Mouse (Mus musculus) heart, postnatal 0 days (tissue): ENCODE data around the gene Ece1. TPM values are rescaled to one million over a fixed set of nuclear protein-coding genes. Genes with fewer than 3 reads are reported as not detected.
"Not testable (repeated sequence)": the region's sequence is repeated elsewhere in the genome, so short reads cannot be mapped to it uniquely, and the experiment has no call there.

Experiments used
- ATAC-seq: fragments of 200-750 bp; cut with Nextera tagmentation; 2 replicates; pipeline ENCODE4 v1.8.0; 2017; ENCODE audit warnings: low read depth, moderate number of reproducible peaks, moderate library complexity; ENCODE audit not compliant: insufficient read depth
- DNase-seq: peaks from one replicate; pipeline ENCODE4 v3.0.0-alpha.2; 2016; ENCODE audit warnings: low spot score
- H3K27ac ChIP-seq: fragments of 300-500 bp; sonication (generic); 2 replicates; pipeline ENCODE4 v1.5.1; 2014; ENCODE audit warnings: low read depth, mild to moderate bottlenecking
- H3K27me3 ChIP-seq: fragments of 300-500 bp; sonication (generic); 2 replicates; pipeline ENCODE4 v1.6.1; 2014; ENCODE audit warnings: low read length, mixed read lengths; ENCODE audit not compliant: control insufficient read depth, insufficient read depth
- H3K36me3 ChIP-seq: fragments of 300-500 bp; sonication (generic); replicated peaks from 2 replicates; pipeline ENCODE4 v1.6.1; 2014; ENCODE audit warnings: low read length, mixed read lengths; ENCODE audit not compliant: control insufficient read depth, insufficient read depth
- H3K4me1 ChIP-seq: fragments of 300-500 bp; sonication (generic); 2 replicates; pipeline ENCODE4 v1.6.1; 2014; ENCODE audit warnings: antibody characterized with exemption; ENCODE audit not compliant: control insufficient read depth, insufficient read depth
- H3K4me2 ChIP-seq: fragments of 300-500 bp; sonication (generic); 2 replicates; pipeline ENCODE4 v1.6.1; 2014; ENCODE audit warnings: low read depth, mild to moderate bottlenecking, low read length, moderate library complexity
- H3K4me3 ChIP-seq: fragments of 300-500 bp; sonication (generic); 2 replicates; pipeline ENCODE4 v1.5.1; 2014; ENCODE audit warnings: low read depth, low read length
- H3K9ac ChIP-seq: fragments of 300-500 bp; sonication (generic); replicated peaks from 2 replicates; pipeline ENCODE4 v1.6.1; 2014; ENCODE audit warnings: low read depth, low read length, mixed read lengths
- H3K9me3 ChIP-seq: fragments of 300-500 bp; sonication (generic); replicated peaks from 2 replicates; pipeline ENCODE4 v1.6.1; 2016; ENCODE audit warnings: low read length; ENCODE audit not compliant: control insufficient read depth
- CTCF ChIP-seq: IDR thresholded peaks from 2 replicates; pipeline ENCODE4 v1.5.1; 2016; ENCODE audit warnings: antibody characterized with exemption, control low read depth, low read depth
- EP300 ChIP-seq: IDR thresholded peaks from 2 replicates; pipeline ENCODE4 v1.6.1; 2016; ENCODE audit warnings: antibody characterized with exemption, low read depth
- WGBS: fragments of 180-500 bp; shearing (Covaris S2); extraction: QIAGEN DNeasy Blood & Tissue Kit; methylation state at CpG from one replicate; pipeline ENCODE4 v1.1.7; 2014; 5-methylcytosine and 5-hydroxymethylcytosine counted together
- polyA plus RNA-seq: library from polyadenylated mRNA; unstranded; fragments of >200 nt; fragmentation: Nextera tagmentation; extraction: Ambion mirVana; gene quantifications from 2 replicates; pipeline ENCODE4 v1.2.1, GENCODE M21; 2015
- total RNA-seq: library from RNA; depleted of rRNA; stranded (reverse); fragments of >200 nt; gene quantifications from 2 replicates; pipeline ENCODE4 v1.2.3, GENCODE M21; 2014; ENCODE audit warnings: low replicate concordance

Gene Ece1
- total and polyA plus RNA-seq, 2 experiments from 2014 or later = 35.4 to 140 TPM

DNA sequence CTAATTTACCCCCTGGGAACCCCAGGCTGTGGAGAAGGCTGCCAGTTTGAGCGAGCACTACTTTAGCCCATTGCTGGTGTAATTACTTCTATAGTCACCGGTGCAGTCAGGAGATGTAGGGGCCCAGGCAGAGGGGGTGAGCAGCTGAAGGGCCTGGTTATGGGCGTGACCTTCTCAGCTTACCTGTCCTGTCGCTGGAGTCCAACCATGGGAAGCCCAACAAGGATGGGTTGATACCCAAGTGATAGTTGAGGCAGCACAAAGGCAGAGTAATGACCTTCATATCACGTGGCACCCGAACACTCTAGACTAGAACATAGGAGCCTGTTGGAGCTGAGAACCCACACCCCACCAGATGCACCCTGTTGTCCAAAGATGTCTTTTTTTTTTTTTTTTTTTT, 101.4 kb downstream of the Ece1 start:
- 86% methylated on average over 6 of the region's 6 CpGs for WGBS
- H3K36me3 ChIP-seq = peaks cover 51% of the 10 kb centered on the region
- no peak for DNase-seq

DNA sequence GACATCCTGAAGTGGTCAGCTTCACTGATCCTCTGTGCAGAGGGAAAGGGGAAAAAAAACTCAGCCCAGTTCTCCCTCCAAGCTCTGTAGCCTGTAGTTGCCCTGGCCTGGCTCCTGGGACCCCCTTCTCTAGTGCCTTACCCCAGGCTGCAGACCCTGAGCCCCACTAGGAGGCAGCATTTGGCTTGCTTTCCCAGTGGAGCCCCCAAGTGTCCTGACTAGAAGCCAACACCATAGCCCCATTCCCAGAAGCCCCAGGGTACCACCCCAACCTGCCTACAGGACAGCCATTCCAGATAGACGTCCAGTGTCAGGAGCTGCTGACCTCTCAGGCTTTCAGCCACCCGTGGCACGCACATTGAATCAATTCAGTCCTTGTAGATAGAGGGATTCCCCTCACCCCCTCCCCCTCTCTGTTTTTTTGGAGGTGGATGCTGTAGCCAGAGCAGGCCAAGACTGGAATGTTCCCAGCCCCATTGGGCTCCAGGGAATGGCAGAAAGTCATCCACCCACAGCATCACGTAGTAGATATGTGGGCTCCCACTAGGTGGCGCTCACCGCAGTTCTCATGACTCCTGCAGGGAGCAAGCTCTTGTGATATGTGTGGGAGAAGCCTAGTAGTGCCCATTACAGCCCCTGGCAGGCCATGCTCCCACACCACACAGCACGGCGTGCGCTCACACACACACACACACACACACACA, 102.0 kb downstream of the Ece1 start:
- no peaks in the 10 kb centered on the region for H3K9me3 ChIP-seq
- peak; percentile 67 for TF ChIP-seq CTCF
- TF ChIP-seq EP300 = no peak
- peaks cover 46% of the 10 kb centered on the region for H3K36me3 ChIP-seq
- ATAC-seq = peak; percentile 56
- DNase-seq = peak; percentile 56
- H3K4me2 ChIP-seq = no peak overlapping the region
- no peak overlapping the region for H3K9ac ChIP-seq
- H3K27me3 ChIP-seq = no peaks in the 10 kb centered on the region
- H3K4me3 ChIP-seq = no peak overlapping the region
- no peak overlapping the region for H3K27ac ChIP-seq
- WGBS = 57% methylated on average over 8 of the region's 9 CpGs
- no peaks in the 10 kb centered on the region for H3K4me1 ChIP-seq

More for the DNA sequence above, 101.4 kb downstream of the Ece1 start:
- no peak overlapping the region for H3K9ac ChIP-seq
- H3K27ac ChIP-seq = no peak overlapping the region
- H3K9me3 ChIP-seq = no peaks in the 10 kb centered on the region
- no peak for TF ChIP-seq CTCF
- no peak for TF ChIP-seq EP300
- H3K4me3 ChIP-seq = no peak overlapping the region
- no peak overlapping the region for H3K4me2 ChIP-seq
- ATAC-seq = no peak
- H3K27me3 ChIP-seq = no peaks in the 10 kb centered on the region
- no peaks in the 10 kb centered on the region for H3K4me1 ChIP-seq

DNA sequence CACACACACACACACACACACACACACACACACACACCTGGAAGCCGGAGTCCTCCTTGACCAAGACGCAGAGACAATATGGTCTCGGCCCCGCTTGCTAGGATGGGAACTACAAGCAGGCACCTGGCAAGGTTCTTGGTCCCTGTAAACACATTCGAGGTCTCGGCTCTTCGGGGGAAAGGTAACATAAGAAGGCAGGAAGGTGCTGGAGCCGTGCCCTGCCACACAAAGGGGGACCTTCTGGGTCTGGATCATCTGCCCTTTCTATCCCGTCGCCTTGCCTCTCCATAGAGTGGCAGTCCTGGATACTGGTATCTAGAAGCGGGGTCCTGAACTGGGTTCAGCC, 102.5 kb downstream of the Ece1 start:
- TF ChIP-seq EP300 = no peak
- no peak for TF ChIP-seq CTCF
- 96% methylated on average over 11 of the region's 11 CpGs for WGBS
- ATAC-seq (no peak), DNase-seq (no peak)
- Histone ChIP-seq H3K36me3 (peaks cover 41% of the 10 kb centered on the region), H3K9me3 (no peaks in the 10 kb centered on the region), H3K27ac (no peak overlapping the region), H3K4me3 (no peak overlapping the region), H3K9ac (no peak overlapping the region), H3K27me3 (no peaks in the 10 kb centered on the region), H3K4me2 (no peak overlapping the region), H3K4me1 (no peaks in the 10 kb centered on the region)

DNA sequence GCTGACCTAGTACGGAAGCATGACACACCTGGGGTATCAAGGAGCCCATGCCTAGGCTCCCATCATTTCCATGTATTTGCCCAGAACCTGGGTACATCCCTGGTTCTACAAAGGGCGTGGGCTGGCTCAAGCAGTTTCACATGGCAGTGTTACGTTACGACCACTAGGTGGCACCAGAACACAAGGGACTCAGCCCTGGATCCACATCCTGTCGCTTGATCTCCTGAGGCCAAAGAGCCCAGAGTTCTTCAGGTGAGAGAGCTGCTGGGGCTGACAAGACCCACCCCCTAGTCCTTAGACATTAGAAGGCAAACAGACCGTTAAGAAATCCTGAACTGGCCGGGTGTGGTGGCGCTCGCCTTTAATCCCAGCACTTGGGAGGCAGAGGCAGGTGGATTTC, 106.2 kb downstream of the Ece1 start:
- Histone ChIP-seq H3K9ac (no peak overlapping the region), H3K36me3 (peaks cover 16% of the 10 kb centered on the region), H3K4me3 (no peak overlapping the region), H3K4me1 (no peaks in the 10 kb centered on the region), H3K9me3 (no peaks in the 10 kb centered on the region), H3K4me2 (no peak overlapping the region), H3K27me3 (no peaks in the 10 kb centered on the region), H3K27ac (no peak overlapping the region)
- DNase-seq = peak; percentile 83
- WGBS = 11% methylated on average over 9 of the region's 9 CpGs
- no peak for TF ChIP-seq EP300
- TF ChIP-seq CTCF = peak; percentile 99
- ATAC-seq = peak; percentile 40; the same call in 1 of the 2 replicates

DNA sequence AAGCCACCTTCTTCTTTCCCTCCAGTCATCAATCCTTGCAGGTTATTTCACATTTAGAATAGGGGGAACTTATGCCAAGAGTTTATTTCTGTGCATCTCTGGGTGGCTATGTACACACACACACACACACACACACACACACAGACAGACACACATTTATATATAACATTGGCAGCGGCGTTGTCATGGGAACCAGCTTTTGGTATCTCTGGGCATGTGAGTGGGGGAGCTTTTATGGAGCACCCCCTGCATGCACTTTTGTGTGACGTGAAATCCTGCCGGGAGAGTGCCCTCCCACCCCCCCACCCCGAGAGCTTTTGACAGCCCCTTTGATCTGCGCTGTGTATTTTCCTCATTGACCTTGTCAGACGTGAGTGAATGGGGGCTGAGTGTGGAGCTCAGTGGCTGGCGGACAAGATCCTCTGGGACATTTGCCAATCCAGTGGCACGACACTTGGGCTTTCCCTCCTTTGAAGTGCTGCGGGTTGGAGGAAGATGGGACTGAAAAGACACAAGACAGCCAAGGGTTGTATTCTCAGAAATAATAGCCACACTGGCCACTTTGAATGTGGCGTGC, 108.7 kb downstream of the Ece1 start:
- not testable (repeated sequence) for H3K36me3 ChIP-seq, H3K4me1 ChIP-seq, H3K27me3 ChIP-seq, H3K4me3 ChIP-seq, H3K9ac ChIP-seq, H3K27ac ChIP-seq, DNase-seq, H3K4me2 ChIP-seq, H3K9me3 ChIP-seq
- ATAC-seq = peak; percentile 56
- no CpG with 5 or more reads among the region's 11 CpGs for WGBS

DNA sequence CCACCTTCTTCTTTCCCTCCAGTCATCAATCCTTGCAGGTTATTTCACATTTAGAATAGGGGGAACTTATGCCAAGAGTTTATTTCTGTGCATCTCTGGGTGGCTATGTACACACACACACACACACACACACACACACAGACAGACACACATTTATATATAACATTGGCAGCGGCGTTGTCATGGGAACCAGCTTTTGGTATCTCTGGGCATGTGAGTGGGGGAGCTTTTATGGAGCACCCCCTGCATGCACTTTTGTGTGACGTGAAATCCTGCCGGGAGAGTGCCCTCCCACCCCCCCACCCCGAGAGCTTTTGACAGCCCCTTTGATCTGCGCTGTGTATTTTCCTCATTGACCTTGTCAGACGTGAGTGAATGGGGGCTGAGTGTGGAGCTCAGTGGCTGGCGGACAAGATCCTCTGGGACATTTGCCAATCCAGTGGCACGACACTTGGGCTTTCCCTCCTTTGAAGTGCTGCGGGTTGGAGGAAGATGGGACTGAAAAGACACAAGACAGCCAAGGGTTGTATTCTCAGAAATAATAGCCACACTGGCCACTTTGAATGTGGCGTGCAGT, 112.9 kb downstream of the Ece1 start:
- H3K4me3 ChIP-seq, ATAC-seq, H3K27me3 ChIP-seq, H3K4me2 ChIP-seq, H3K4me1 ChIP-seq, H3K27ac ChIP-seq, DNase-seq, H3K9me3 ChIP-seq, H3K9ac ChIP-seq, H3K36me3 ChIP-seq: not testable (repeated sequence)
- no CpG with 5 or more reads among the region's 11 CpGs for WGBS

DNA sequence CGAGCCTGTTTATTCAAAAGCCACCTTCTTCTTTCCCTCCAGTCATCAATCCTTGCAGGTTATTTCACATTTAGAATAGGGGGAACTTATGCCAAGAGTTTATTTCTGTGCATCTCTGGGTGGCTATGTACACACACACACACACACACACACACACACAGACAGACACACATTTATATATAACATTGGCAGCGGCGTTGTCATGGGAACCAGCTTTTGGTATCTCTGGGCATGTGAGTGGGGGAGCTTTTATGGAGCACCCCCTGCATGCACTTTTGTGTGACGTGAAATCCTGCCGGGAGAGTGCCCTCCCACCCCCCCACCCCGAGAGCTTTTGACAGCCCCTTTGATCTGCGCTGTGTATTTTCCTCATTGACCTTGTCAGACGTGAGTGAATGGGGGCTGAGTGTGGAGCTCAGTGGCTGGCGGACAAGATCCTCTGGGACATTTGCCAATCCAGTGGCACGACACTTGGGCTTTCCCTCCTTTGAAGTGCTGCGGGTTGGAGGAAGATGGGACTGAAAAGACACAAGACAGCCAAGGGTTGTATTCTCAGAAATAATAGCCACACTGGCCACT, 117.1 kb downstream of the Ece1 start:
- not testable (repeated sequence) for H3K9ac ChIP-seq, H3K4me3 ChIP-seq, H3K4me2 ChIP-seq, H3K4me1 ChIP-seq, H3K27me3 ChIP-seq, H3K27ac ChIP-seq, H3K9me3 ChIP-seq, DNase-seq, H3K36me3 ChIP-seq
- peak; percentile 52 for ATAC-seq
- no CpG with 5 or more reads among the region's 11 CpGs for WGBS
